Mouse (Mus musculus) 416B (cell line): Measurements from ENCODE around the gene Mesd.
"Not testable (repeated sequence)": the region's sequence is repeated elsewhere in the genome, so short reads cannot be mapped to it uniquely, and the experiment has no call there.

Source experiments
- DNase-seq: peaks from one replicate; pipeline ENCODE4 v3.0.0; 2011; ENCODE audit warnings: low read depth

Gene Mesd

DNA sequence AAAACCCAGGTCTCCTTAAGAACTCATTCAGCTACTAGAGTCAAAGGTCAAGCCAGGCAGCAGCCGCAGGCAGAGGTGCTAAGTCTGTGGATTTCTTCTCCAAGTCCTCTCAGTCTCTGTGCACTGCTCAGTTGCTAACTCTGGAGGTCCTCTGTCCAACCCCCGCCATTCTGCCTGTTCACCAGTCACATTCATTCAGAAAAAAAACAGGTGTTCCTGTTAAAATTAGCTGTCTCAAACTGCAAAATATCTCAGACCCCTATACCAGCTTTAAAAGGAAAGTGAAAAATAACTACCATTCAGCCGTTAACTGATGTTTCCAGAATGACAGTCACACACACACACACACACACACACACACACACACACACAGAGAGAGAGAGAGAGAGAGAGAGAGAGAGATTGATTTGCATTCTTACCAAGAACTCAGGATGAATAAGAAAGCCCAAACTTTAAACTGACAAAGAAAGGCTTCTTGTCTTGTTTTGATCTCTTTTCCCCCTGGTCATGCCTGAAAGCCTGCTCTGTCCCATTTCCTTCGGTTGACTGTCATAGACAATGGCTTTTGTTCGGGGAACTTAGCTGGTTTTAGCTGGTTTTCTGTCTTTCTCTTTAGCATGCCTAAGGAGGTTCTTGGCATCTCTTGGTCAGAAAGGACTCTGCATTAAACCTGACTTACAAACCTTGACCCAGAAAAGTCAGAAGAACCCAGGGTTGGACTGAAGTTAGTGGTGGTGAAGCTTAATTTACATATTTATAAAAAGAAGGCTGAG, 5.4 kb upstream of the Mesd start:
- no peak for DNase-seq

DNA sequence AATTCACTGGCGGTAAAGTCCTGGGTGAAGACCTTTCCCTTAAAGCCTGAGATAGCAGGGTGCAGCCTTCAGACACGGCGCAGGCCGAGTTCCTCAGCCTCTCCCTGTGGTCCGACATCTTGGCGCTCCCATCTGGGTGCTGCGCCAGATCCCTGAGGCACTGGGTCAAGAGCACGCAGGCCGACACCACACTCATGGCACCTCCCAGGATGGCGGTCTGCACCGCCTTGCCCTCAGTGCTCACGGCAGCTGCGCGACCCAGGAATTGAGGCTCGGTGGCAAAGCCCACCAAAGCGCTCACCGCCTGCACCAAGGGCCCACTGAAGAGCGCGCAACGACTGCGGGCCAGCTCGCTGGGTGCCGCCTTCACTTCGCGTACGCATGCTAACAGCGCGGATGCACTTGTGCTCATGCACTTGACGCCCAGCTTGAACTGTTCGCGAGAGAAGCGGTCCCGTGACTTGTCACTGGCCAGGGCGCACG, 2.1 kb upstream of the Mesd start:
- no peak for DNase-seq

DNA sequence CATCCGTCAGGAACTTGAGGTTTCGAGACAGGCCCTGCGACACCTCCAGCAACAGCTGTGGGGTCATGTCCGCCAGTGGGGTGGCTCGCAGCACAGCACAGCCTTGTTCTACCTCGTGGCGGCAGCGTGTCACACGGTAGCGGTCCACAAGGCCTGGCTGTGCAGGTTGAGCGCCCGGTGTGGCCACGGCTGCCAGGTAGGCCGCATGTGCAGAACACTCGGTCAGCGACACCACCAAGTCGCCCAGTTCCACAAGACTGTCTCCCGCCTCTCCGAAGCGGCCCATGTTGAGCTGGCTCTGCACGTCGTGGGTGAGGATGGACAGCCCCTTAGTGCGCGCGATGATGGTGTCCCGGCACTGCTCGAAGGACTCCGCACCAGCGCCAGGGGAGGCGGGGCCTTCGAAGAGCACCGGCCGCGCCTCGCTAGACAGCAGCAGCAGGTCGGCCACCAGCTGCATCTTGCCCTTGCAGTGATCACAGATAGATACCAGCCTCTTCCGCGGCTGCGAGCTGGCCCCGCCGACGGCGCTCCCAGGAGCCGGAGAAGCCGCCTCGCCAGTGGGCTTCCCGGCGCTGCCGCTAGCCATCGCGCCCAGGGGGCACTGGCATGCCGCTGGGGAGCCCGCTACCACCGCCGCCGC, 1.5 kb upstream of the Mesd start:
- DNase-seq, result peak; percentile 49

DNA sequence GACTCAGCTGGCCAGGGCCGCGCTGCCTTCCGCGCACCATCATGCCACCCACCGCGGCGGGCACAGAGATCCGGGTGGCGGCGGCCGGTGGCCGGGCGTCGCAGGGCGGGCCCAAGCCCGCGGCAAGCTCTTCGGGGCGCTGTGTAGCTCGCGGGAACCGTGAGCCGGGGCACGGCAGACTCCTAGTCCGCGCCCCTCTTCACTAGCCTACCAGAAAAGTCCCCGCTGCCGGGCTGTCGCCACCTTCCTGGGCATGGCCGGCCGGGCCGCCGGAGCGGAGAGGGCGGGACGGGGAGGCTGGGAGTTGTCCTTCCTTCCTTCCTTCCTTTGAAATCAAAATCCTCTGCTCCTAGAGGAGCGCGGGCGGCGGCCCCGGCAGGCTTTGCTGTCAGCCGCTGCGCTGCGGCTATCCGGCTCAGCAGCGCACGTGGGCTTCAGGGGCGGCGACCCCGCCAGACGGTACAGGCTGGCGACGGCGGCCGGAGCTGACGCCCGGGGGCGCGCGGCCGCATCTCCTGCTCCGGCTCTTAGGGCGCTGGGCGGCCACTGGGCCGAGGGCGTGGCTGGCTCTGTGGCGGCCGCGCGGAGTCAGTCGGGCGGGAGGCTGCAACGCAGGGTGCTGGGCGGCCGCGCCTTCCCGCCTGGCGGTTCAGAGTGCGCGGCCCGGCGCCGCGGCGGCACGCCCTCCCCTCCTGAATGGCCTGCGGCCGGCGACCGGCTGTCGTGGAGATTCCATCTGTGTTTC, 818 bp upstream of the Mesd start:
- DNase-seq, result peak; percentile 63

DNA sequence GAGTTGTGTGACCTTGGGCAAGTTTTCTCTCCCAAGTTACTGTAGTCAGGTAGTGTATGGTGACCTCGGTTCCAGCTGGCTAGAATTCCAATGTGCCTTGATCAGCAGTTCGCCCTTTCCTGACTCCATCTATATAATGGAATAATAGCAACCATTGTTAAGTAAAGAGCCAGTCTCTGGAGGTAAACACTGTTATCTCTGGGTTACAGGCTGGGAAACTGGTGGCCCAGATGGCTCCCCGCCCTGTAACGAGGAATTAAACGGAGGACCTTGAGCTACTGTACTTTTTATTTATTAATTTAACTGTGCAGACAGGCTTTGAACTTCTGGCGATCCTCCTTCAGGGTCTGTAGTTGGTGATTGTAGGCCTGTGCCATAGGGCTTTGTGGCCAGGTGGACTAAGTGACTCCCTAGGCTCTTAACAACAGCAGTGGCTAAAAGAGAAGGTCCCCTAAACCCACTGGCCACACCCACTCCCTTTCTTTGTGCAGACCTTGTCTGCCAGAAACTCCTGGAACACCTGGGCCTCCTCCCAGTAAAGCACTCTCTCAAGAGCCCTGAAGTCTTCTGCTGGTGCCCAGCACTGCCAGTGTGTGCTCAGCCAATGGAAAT, 761 bp downstream of the Mesd start:
- DNase-seq, result no peak

DNA sequence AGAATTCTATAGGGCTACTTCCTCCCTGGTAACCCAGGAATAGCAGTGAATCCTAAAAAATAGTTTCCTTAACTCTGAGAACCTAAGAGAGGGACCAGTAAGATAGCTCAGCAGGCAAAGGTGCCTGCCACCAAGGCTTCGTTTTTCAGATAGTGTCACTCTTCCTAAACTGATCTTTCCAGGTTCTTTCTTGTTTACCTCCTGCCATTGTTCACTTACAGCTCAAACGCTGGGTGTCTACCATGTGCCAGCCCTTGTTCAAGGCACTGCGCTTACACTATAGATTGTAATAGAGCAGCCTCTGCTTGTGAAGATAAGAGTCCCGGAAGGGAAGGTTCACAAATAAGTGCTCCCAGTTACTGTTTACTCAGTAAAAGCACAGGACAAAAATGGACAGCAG, 1.6 kb downstream of the Mesd start:
- DNase-seq, result no peak

DNA sequence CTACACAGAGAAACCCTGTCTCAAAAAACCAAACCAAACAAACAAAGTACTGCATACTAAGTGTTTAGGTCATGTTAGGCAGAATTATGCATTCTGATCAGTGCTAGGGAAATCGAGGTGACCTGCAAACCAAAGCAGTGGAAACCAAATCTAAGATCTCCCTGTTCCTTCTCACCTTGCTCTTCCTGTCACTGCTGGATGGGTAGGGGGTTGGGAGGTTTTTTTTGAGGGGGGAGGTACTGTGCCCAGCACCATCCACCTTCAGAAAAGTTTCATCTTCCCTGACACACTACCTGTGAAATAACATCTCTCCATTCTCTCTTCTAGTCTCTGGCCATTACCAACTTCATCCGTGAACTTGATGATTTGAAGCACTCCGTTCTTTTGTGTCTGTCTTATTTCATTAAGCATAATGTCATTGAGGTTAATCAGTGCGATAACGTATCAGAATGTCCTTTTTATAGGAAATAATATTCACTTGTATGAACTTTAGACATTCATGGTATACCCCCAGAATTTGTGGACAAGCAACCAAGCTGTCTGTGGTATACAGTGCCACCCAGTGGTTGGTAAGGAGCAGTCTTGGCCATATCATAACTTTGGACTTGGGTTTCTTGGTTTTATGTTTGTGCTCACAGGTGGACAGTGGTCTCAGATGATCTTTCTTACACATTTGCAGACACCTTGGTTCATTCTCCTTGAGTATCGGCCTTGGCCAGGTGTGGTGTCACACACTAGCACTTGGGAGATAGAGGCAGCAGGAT, 2.3 kb downstream of the Mesd start:
- DNase-seq, result peak; percentile 68

DNA sequence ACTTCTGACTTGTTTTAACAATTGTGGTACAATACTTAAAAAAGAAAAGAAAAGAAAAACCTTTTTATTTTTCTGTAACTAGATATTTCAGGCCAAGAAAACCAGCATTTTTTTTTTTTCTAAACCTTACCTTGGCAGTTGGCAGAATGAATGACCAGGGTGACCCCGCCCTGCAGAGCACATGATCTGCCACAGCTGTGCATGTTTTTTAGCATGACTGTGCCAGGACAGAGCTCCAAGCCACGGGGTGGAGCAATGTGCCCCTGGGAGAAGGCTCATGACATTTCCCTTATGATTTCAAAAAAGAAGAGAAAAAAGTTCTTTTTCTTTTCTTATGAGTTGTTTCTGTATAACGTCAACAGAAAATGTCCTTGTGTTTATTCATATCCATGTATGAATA, 5.1 kb downstream of the Mesd start:
- DNase-seq, result peak; percentile 45

DNA sequence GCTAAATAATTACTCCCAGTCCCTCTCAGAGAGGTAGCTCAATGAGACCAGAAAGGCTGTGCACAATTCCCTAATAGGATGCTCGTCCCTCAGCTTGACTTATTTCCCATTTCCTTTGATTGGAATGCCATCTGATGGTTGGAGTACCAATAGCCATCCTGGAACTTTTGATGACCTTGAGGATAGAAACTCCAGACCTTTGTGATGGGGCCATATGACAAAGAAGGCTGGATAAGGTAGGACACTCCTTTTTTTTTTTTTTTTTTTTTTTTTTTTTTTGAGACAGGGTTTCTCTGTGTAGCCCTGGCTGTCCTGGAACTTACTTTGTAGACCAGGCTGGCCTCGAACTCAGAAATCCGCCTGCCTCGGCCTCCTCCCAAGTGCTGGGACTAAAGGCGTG, 5.7 kb downstream of the Mesd start:
- DNase-seq, result not testable (repeated sequence)

DNA sequence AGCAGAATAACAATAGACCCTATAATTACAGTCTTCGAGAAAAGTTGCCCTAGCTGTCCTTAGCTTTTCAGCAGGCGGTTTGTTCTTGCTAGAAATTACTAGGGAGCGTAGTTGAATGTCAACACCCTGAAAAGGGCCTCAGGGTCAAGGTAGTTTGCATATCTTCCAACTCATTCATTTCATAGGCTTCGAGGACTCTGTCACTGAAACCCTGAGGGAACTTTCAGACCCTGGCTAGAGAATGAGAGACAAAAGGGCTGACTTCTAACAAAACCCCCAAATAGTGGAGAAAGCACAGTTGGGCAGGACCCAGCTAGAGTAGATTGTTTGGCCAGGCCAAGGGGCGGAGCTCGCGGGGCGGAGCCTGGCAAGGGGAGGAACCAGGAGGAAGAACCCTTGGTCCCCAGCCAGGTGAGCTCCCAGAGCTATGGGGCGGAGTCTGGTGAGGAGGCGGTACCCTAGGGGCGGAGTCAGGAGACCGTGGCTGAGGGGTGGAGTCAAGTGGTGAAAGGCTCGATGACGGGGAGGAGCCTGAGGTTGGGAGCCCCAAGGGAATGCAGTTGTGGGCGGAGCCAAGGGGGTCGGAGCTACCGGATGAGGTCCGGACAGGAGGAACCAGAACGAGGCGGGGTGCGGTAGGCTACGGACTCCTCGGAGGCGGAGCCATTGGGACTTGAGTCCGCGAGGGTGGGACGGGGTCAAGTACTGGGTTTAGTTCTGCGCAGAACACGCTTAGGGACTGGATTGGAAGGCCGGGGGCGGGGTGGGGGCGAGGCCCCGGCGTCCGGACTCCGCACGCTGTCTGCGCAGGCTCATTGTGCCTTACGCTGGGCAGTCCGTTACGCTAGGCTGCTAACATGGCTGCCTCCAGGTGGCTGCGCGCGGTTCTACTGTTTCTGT, 7.4 kb downstream of the Mesd start:
- DNase-seq, result peak; percentile 100

DNA sequence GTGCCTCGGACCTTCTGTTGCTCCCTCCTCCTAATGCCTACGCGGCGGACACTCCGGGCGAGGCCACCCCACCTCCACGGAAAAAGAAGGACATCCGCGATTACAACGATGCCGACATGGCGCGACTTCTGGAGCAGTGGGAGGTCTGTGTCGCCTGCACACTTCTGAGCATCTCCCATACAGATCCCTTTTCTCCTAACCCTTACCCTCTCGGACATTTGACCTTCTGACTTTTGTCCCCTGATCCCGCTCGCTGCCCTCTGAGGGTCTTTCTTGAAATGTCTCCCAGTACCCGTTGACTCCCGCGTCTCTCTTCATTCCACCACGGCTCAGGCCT, 8.0 kb downstream of the Mesd start:
- no peak for DNase-seq

DNA sequence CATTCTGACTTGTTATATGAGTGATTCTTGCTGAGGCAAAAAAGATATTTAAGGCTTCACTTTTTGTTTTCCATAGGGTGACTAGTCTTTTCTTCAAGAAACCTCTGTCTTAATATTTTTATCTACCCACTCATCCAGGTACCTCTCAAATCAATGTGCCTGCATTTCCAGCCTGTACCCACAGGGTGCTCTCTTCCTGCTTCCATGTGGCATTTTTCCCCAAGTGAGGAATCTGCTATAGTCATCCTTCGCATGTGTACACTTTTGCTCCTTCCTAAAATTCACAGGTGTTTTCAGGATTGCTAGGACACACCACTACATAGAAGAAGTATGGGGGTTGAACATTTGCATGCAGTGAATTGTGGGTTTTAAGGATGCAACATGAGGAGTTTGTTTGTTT, 10.1 kb downstream of the Mesd start:
- DNase-seq, result no peak

DNA sequence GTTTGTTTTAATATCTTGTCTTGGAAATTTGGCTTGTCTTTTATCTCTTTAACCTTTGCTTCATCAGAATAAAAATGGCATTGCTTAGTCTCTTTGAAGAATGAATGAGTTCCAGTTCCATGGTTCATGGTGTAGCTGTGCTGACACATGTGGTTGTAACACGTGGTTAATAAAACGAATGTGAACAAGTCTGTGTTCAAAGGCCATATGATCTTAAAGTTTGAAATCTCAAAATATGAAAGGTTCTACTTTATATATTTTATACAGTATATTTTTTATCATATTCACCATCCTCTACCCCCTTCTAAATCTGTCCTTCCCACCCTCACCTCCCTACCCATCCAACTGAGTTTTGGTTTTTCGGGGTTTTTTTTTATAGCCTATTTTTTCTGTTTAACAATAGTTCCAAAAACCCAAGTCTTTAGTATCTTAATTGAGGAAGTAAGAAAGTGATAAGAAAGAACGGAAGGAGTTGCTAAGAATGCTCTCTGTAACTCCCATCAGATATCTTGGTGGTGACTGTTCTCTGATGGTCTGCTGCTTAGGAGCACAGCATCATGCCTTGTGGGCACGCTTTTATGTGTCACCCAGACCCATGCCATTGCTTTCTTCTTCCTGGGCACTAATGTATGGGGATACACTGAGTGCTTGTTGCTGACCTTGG, 11.9 kb downstream of the Mesd start:
- peak; percentile 62 for DNase-seq

DNA sequence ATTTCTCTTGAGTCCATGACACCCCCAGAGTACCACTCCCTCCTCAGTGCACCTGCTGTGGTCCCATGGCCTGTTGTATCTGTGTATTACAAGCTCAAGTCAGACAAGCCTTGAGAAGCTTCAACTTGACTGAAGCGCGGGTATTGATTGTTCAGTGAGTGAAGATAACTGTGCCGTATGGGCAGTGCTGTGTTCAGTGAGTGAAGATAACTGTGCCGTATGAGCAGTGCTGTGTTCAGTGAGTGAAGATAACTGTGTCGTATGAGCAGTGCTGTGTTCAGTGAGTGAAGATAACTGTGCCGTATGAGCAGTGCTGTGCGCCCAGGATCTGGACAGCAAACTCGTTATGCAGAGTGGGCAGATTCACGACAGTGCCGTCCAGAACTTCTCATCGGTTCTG, 14.0 kb downstream of the Mesd start:
- DNase-seq, result no peak

DNA sequence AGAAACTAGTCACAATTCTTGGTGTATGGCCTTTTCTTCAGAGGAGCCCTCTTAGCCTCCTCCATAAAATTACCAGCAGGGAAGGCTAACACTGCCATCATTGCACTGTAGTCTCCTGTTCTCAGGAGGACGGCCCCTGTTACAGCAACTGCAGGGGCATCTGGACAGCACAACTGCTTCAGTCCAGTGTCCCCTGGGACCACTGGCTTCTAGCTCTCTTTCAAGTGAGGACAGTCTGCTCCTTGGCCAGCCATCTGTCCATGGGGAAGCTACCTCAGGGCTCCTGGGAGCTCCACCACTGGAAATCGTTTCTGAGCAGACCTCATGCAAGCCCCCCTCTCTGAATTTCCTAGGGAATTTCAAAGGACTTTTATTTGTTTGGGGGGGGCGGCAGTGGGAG, 16.3 kb downstream of the Mesd start:
- no peak for DNase-seq

DNA sequence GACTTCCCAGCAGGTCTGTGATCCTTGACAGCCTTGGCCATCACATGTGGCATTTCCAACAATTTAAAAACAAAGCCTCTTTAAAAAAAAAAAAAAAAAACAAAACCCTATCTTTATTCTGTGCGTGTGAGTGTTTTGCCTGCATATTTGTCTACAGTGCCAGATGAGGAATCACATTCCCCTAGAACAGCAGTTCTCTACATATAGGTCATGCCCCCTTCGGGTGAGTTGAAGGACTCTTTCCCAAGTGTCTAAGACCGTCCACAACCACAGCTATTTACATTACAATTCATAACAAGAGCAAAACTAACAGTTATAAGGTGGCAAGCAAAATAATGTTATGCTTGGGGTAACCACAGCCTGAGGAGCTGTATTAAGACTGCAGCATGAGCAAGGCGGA, 17.2 kb downstream of the Mesd start:
- DNase-seq, result no peak

DNA sequence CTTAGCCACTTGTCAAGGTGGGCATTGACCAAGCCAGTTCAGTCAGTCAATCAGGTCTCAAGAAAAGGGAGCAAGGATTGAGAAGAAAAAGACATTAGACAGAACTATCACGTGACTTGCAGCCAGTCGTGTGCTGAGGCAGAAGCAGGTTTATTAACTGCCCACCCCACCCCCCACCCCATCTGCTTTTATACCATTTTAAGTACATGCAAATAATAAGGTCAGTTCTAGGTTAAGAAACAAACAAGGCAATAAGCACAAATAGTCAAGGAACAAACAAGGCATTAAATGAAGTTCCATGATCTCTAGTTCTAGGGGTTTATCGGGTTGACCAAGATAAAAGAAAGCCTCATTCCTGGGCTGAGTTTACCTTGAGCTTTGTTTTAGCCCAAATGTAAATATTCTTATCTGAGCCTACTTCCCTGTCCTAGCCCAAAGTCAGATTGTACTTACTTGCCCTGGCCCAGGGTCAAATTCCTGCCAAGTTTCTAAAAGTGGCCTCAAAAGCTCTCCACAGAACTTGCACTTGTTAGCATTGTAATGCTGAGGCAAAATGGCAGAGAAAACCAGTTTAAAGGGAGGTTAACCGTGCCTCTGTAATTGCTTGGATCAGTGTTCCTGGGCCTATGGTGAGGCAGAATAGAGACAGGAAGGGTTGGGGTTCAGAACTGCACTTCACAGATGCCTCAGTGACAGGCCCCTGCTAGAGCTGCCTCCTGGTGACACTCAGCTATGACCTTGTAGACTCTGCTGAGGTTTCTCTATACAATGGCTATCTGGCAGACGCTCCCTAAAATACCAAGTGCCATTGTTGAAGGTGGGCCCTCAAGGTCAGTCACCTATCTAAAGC, 18.3 kb downstream of the Mesd start:
- DNase-seq, result no peak

DNA sequence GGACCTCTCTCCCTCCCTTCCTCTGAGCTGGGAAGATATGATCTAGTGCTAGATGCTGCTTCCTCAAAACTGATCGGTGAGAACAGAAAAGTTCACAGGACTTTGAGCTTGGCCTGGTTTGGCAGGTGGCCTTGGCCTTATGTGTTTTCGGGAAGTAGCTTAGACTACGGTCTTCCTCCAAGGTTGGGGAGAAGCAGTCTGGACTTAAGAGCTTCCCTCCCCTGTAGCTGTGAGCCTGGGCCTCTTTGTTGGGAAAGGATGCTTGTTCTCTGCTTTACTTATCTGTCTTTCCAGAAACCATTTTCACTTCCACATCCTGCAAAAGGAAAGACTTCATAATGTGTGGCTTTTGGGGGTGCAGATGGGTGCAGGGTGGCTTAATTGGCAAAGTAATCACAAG, 20.6 kb downstream of the Mesd start:
- peak; percentile 53 for DNase-seq

DNA sequence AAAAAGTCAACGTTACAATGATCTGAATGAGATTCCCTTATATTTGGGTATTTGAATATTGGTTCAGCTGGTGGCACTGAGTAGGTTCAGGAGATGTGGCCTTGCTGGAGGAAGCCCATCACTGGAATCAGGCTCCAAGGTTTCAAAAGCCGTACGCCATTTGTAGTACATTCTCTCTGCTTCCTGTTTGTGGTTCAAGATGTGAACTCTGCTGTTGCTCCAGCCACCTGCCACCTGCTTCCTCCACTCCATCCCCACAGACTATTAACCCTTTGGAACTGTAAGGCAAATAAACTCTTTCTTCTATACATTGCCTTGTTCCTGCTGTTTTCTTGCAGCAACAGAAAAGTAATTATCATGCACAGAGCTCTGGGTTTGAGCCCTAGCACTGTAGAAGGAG, 27.6 kb downstream of the Mesd start:
- peak; percentile 54 for DNase-seq
